Mouse (Mus musculus): ENCODE data around the gene Cdk8.
"Not testable (repeated sequence)": the region's sequence is repeated elsewhere in the genome, so short reads cannot be mapped to it uniquely, and the experiment has no call there.

Cdk8 gene

DNA sequence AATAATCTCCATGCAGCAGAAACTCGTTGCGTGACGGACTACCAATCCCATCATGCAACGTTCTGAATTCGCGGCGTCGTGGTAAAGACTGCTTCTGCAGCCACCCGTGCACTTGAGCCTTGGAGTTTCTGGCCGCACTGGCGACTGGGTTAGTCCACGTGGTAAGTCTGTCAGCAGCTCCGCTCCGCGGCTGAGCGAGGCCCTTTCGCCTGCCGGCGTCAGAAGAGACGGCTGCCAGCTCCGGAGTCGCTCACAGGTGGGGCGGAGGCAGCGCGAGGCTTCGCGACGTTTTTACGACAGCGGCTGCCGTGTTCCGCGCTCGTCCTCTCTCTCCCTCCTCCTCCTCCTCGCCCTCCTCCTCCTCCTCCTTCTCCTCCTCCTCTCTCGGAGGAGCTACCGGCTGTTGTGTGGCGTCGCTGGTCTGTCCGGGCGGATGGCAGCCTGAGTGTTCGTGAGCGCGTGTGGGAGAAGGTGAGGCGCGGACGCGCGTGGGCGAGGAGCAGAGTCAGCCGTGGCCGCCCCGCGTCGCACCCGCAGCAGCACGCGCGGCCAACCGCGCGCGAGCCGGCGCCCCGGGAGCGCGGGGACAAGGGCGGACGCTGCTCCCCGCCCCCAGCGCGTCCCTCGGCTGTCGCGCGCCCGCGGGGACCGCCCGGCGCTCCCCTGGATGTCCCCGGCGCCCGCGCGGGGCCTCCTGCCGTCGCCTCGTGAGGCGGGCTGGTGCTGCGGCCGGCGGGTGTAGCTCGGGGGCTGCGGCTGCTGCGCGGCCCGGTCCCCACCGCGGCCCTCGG lies at the start of gene Cdk8:
Gene Cdk8 (plus strand): TSS at position 367 of the 791 bp plus-strand sequence.
- peak; percentile 79 to 93 for DNase-seq (ENCODE audit: low spot score in 2 of 2)

DNA sequence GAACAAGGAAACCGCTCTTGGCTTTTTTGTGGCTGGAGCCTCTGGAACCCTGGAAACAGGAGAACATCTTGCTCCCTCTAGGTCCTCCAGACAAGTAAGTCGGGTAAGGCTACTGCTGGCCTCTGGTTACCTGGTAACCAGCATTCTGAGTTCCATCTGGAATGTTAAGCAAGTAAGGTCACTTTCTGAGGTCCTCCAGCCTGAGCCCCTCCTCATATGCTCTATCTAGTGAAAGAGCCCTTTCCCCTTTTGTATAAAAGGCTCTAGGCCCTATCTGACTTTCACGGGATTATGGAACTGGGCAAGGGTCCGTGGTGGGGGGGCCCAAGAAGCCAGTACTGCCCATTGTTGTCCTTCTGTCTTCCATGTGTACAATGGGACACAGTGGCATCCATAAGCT lies 45.8 kb upstream of the Cdk8 start, which contains the start of gene 1700001J03Rik:
Gene 1700001J03Rik (minus strand): TSS at position 101 of the 400 bp plus-strand sequence.
- not testable (repeated sequence) for DNase-seq (ENCODE audit: low spot score in 2 of 2)

DNA sequence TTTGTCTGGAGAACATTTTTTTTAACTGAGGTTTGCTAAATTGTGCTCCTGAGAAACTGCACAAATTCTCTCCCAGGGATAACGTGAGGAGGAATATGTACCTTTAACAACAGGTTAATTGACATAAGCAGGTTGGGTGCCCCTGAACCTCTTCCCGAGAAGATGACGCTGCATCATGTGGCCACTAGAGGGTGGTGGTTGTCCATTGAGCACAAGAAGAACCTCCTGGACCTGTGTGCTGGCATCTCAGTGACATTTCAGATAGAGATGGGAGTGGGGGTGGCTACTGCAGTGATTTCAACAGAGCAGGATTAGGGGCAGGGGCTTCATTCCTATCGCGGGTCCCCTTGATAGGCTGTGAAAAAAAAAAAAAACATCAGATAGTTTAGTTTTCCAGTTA lies 43.6 kb upstream of the Cdk8 start:
- DNase-seq (ENCODE audit: low spot score in 2 of 2) = peak in 1 of 2 experiments; percentile 55

DNA sequence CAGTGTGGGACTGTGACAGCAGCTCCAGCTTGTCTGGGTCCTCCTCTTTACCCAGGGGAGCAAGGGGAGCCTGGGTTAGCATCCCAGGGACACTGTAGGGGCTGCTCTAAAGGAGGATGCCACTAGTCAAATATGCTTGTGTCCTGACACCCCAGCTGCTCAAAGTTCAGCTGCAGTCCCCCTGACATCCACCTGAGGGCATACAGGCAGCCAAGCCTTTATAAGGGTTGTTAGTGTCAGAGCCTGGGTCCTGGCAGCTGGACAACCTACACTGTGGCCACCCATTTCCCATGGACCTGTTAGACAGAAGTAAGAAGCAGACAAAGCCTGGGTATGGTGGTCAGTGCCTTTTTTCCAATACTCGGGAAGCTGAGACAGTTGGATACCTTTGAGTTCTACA lies 42.9 kb upstream of the Cdk8 start:
- DNase-seq (ENCODE audit: low spot score in 2 of 2) = no peak

DNA sequence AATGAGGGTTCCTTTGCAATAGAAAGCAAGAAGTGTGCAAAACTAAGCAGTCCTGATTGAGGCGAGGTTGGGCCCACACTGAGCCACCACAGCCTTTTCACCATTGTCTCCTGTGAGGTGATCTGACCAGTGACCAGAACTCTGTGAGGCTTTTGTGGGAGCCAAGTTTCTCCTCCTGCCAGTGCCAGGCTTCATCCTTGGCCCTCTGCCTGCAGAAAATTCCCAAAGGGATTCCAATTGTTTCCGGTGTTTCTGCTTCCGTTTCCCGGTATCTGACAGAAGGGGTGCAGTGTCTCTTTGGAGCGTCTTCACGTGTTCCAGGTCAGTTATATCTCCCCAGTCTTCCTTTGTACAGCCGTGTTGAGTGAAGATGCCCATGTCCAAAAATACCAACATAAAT lies 42.3 kb upstream of the Cdk8 start:
- DNase-seq (ENCODE audit: low spot score in 2 of 2) = no peak

DNA sequence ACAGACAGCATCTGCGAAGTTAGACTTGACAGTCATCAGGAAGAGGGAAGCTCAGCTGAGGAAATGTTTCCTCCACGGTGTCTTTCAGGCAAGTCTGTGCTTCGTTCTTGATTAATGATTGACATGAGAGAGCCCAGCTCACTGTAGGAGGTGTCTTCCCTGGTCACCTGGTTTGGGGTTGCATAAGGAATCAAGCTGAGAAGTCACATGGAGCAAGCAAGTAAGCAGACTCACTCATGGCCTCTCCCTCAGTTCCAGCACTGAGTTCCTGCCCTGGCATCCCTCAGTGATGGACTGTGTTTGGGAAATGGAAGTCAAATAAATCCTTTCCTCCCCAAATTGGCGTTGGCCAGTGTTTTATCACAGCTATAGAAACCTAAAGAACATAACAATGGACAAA lies 40.9 kb upstream of the Cdk8 start:
- DNase-seq (ENCODE audit: low spot score in 2 of 2) = no peak

DNA sequence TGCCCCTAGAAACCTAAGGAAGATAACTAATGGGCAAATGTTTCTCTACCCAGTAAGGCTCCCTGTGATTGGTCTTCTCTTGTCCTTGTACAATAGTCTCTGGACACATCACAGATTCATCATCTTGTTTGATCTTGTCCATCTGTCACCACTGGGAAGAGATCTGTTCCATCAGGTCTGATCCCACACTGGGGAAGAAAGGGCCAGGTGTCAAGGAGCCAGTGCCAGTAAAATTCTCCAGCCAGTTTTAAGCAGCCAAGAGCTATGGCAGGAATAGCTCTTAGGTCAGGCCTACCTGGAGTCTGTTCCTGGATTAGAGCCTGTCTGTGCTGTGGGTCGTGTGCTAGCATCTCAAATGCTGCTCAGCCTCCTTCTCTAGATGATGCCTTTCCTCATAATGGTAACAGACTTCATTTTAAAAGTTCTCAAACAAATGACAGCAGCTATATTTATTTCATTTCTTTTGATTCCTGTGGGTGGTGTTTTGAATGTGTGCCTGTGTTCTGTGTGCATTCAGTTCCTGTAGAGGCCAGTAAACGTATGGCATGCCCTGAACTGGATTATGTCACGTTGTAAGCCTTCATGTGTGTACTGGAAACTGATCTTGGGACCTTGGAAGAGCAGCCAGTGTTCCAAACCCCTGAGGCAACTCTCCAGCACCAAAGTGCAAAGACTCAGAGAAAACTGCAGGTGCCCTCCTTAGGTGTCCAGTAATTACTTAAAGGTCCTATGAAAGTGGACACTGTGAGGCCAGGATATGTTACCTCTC lies 40.3 kb upstream of the Cdk8 start:
- no peak for DNase-seq (ENCODE audit: low spot score in 2 of 2)

DNA sequence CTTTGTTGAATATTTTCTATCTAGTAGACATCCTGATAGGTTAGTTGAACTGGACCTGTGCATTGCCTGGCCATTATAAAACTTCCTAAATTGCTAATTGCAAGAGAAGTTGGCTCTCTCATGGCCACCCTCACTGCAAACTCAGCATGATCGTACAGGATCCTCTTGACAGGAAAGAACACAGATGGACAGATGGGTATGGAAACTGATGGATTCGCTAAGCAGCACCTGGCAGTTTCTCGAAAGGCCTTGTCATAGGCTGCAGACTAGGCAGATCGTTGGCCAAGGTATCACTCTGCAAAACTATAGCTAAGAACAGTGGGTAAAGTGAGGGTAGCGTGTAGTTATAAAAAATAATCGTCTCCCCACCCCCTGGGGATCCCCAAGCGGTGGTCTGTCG lies 37.7 kb upstream of the Cdk8 start:
- DNase-seq (ENCODE audit: low spot score in 2 of 2) = no peak

DNA sequence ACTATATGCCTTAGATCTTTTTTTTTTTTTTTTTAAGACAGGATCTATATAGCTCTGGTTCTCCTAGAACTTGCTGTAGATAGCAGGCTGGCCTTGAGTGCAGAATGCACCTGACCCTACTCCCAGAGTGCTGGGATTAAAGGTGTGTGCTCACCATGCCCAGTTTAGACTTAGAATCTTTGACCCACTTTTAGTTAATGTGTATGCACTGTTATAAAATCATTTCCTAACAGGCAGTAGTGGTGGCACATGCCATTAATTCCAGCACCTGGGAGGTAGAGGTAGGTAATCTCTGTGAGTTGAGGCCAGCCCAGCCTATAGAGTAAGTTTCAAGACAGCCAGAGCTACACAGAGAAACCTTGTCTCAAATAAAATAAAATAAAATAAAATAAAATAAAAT lies 32.0 kb upstream of the Cdk8 start:
- no peak for DNase-seq (ENCODE audit: low spot score in 2 of 2)

DNA sequence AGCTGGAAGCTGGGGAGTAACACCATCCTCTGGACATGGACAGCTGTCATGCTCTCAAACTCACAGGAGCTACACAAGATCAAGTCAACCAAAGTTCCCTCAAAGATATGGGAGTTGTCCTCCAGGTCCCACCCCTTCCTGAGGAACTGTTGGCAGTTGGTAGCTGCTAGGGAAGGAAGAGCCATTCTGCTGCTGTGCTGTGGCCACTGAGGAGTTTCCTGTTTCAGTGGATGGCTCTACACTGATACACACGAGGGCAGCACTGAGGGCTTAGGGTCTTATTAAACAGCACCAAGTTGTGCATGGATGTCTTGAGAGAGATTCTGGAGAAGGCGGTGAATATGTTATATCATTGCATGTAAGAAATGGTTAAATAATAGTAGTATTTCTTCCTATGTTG lies 31.5 kb upstream of the Cdk8 start:
- DNase-seq (ENCODE audit: low spot score in 2 of 2) = no peak

DNA sequence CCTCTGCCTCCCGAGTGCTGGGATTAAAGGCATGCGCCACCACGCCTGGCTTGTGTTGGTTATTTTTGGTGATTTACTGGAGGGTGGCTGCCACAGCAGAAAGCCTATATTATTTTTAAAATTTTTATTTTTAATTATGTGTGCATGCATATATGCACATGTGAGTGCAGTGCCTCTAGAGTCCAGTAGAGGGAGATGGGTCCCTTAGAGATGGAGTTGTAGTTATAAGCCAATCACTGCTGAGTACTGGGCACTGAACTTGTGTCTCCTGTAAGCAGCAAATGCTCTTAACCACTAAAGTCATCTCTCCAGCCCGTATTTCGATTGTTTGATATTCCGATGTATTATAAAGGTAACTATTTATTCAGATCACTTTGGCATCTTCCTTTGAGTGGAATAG lies 30.4 kb upstream of the Cdk8 start:
- DNase-seq (ENCODE audit: low spot score in 2 of 2) = no peak

DNA sequence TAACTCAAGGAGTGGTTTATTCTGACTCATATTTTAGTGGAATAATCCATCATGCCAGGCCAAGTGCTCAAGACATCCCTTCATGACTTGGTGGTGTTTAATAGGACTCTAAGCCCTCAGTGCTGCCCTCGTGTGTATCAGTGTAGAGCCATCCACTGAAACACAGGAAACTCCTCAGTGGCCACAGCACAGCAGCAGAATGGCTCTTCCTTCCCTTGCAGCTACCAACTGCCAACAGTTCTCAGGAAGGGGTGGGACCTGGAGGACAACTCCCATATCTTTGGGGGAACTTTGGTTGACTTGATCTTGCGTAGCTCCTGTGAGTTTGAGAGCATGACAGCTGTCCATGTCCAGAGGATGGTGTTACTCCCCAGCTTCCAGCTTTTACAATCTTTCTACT lies 27.1 kb upstream of the Cdk8 start:
- DNase-seq (ENCODE audit: low spot score in 2 of 2) = no peak

DNA sequence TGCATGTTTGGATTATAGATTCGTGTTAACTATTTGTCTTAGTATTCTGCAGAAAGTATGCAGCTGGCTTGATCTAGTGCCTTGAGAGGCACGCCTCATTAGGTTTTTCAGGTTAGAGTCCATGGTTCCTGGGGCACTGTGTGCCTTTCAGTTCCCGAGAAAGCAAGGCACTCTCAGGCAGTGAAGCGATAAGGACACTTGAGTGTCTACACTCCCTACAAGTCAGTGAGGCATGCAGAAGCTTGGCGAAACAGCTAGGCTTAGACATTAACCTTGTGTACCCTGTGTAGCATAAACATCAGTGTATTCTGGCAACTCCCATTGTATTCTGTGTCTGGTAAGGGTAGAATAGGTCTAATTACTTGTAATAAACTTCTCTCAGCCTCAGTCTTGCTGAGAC lies 25.5 kb upstream of the Cdk8 start:
- no peak for DNase-seq (ENCODE audit: low spot score in 2 of 2)

DNA sequence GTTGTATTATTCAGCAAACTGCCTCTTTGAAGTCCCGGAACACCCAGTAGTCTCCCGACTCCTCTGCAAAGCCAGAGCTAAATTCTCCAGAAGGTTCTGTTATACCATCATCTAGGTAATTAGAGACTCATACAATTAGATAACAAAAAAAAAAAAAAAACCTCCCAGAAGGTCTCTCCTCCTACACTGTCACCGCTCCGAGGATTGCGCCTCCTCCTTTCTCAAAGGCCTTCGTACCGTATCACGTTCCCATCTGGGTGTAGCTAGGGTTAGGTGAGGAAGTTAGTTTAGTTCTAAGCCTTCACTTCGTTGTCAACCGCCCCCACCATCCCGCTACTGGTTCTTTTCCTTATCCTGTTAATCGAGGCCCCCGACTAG lies 10.5 kb upstream of the Cdk8 start:
- no peak for DNase-seq (ENCODE audit: low spot score in 2 of 2)

DNA sequence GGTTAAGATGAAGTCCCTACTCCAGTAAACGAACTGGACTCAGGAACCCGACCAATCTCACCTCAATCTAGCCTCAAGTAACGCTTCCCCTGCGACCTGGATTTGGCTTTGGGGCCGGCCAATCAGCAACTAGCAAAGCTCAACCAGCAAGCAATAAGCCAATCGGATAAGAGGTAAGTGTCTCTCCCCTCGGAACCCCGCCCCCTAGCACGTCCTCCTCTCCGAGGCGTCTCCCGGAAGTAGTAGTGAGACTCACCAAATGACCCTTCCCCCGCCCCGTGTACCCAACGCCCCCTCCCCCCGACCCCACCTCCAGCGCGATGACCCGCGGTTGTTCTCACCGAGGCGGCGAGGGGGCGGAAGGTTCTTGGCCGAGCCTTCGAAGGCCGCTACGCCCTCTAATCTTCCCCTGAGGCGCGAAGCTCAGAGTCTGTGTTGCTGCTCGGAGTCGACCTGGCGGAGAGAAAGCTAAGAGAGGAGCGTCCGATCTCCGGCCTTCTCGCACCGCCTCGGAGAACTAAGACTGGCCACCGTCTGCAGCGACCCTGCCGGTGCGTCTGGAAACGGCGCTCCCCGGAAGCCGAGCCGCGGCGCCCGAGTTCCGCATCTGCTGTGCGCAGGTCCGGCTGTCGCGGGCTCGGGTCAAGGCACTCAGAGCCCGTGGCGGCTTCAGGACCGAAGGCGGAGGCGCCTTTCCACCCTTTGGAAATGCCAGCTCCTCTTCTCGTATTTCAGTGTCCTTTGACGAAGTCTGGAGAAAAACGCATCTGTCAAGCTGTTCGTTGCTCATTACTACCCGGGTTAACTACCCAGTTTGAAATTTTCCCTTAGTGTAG lies 9.9 kb upstream of the Cdk8 start, which contains the start of gene Rnf6:
Gene Rnf6 (minus strand): TSS at position 677 of the 836 bp plus-strand sequence.
- peak; percentile 91 to 94 for DNase-seq (ENCODE audit: low spot score in 2 of 2)

DNA sequence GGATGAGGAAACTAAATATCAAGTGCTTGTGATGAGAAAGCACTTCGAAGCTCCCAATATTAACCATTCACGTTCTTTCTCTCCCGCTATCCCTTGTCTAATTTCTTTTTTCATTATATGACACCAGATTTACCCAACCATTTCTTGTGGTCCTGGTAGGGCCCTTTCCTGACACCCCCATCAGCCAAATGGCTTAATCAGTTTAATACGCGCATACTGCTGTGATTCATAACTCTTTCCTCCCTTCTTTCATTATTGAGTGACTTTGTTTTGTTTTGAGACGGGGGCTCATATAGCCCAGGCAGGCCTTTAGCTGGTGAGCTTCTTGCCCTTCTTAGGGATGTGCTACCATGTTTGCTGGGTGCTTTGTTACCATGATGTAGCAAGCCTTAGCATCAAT lies 9.3 kb upstream of the Cdk8 start:
- DNase-seq (ENCODE audit: low spot score in 2 of 2) = no peak

DNA sequence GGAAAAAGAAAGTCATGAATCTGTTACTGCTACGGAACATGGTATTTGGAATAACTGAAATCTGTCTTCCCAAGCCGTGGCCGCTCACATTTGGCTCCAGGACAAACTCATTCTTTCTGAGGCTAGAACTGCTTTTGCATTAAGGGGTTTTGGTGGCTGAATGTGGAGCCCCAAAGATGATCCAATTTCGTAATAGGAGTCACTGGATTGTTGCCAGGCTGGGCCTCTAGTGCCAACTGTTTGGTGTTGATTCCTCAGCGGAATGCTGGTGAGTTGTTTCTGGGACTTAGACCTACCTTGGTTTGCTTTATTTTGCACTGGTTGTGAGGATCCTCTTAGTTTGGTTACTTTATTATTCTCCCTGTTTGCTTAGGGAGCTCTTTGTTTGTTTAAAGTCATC lies 7.2 kb upstream of the Cdk8 start:
- DNase-seq (ENCODE audit: low spot score in 2 of 2) = no peak

DNA sequence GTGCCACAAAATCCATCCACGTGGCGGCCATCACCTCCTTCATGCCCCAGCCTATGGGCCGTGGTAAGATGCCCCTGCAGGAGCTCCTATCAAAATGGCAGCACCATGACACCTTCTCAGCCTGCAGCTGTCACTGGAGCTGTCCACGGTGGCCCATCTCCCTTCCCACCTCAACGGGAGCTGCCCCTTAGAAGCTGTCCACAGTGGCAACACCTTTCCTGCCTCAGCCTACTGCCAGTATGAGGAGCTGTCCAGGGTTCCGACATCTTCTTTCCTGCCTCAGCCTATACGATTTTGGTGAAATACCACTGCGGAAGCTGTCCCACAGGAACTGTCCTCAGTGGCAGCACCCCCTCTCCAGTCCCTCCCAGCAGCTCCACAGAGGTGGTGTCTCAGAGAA lies 3.5 kb upstream of the Cdk8 start:
- no peak for DNase-seq (ENCODE audit: low spot score in 2 of 2)

DNA sequence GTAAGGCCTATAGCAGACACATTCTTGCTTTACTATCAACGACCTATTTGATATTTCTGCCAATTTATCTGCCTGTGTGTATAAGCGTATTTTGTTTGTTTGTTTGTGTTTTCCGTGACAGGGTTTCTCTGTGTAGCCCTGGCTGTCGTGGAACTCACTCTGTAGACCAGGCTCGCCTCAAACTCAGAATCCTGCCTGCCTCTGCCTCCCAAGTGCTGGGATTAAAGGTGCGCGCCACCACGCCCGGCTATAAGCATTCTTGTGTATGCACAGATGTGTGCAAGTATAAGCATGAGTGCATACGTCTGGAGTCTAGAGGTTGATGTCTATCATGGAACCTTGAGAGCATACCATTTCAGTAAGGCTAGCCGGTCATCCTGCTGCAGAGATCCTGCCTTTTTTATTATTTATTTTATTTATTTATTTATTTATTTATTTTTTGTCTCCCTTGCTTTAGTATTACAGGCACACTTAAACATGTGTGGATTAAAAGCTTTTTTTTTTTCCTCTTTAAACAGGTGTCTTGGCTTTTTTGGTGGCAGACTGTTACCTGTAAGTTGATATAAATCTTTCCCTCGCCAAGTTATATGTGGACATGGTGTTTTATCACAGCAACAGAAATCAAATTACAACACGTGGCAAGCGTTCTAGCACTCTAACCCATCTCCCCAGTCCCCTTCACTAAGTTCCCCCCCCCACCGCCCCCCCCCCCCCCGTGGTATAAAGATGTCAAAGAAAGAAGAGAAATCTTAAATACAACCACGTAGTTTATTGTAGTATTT lies 970 bp upstream of the Cdk8 start:
- DNase-seq (ENCODE audit: low spot score in 2 of 2) = no peak

DNA sequence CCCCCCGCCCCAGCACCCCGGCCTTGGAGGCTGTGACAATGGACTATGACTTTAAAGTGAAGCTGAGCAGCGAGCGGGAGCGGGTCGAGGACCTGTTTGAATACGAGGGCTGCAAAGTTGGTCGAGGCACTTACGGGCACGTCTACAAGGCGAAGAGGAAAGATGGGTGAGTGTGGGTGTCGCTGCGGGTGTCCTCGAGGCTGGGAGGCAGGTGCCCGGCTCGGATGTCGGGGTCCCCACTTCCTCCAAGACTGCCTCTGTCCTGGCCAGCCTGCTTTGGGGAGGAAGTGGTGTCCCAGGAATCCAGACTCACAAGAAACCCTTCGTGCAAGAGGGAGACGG lies 596 bp downstream of the Cdk8 start:
- no peak for DNase-seq (ENCODE audit: low spot score in 2 of 2)

DNA sequence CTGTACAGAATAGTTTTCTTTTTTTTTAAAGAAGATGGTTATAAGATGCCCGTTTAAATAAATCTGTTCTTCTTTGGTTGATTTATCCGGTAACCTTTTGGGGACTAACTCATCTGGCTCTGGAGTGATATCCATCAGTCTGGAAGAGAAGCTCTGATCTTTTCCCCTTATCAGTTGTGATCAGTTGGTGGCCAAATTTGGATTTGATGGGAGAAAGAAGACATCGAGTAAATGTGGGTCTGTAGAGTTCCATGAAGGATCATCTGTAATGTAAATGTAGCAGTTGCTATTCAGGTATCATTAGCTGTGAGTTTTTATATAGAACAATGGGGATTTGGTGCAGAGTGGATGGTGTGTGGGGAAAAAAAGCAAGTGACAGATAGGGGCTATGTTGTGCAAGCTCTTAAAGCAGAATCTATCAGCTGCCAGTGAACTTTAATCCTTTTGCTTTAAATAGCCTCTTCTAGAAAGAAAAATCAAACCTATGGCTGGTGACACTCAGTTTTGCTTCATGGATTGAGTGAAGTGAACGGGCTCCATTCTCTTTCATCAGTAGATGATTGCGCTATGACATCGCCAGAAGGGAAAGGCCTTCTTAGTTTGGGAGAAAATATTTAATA lies 1.1 kb downstream of the Cdk8 start:
- no peak for DNase-seq (ENCODE audit: low spot score in 2 of 2)

Measured in left cerebral cortex, adult 9 months (tissue).